Mouse (Mus musculus) testis, adult 2 months (tissue): ENCODE data around the gene Gm4952. TPM values are rescaled to one million over a fixed set of nuclear protein-coding genes. Genes with fewer than 3 reads are reported as not detected.

Experiments used
- H3K27ac ChIP-seq: fragments of 200-500 bp; 2 replicates; pipeline ENCODE4 v1.5.1; 2012; ENCODE audit warnings: low read depth, low read length; ENCODE audit not compliant: control insufficient read depth, insufficient read depth
- H3K27me3 ChIP-seq: fragments of 200-500 bp; 2 replicates; pipeline ENCODE4 v1.6.1; 2012; ENCODE audit warnings: mild to moderate bottlenecking, low read length, moderate library complexity; ENCODE audit not compliant: control insufficient read depth, insufficient read depth
- H3K36me3 ChIP-seq: fragments of 200-500 bp; 2 replicates; pipeline ENCODE4 v1.6.1; 2012; ENCODE audit warnings: mild to moderate bottlenecking, low read length; ENCODE audit not compliant: control insufficient read depth, insufficient read depth
- H3K4me1 ChIP-seq: fragments of 200-500 bp; 2 replicates; pipeline ENCODE4 v1.6.1; 2012; ENCODE audit warnings: low read length; ENCODE audit not compliant: control insufficient read depth, insufficient read depth
- H3K4me3 ChIP-seq: fragments of 200-500 bp; 2 replicates; pipeline ENCODE4 v1.5.1; 2012; ENCODE audit warnings: low read depth, mild to moderate bottlenecking, low read length, moderate library complexity, mixed read lengths; ENCODE audit not compliant: control insufficient read depth
- CTCF ChIP-seq: fragments of 200-500 bp; IDR thresholded peaks from 2 replicates; pipeline ENCODE4 v1.5.1; 2012; ENCODE audit warnings: low read depth, mild to moderate bottlenecking, inconsistent platforms, low read length, moderate library complexity; ENCODE audit not compliant: control insufficient read depth, insufficient read depth, insufficient replicate concordance
- POLR2A ChIP-seq: fragments of 200-500 bp; IDR thresholded peaks from 2 replicates; pipeline ENCODE4 v1.6.1; 2012; ENCODE audit warnings: low read depth, mild to moderate bottlenecking, inconsistent platforms, low read length, moderate library complexity; ENCODE audit not compliant: control insufficient read depth
- polyA plus RNA-seq: library from polyadenylated mRNA; depleted of rRNA; stranded (reverse); fragments of >200 nt; gene quantifications from 2 replicates; pipeline ENCODE4 v1.2.3, GENCODE M21; 2012

The Gm4952 gene
- polyA plus RNA-seq, 1 experiment: not detected

- TF ChIP-seq POLR2A (no peak), CTCF (peak; percentile 33; the same call in 1 of the 2 replicates)
Observed at GRCm38 (mm10) chr19:12591908-12592307, 7.9 kb upstream of the Gm4952 start.

GRCm38 (mm10) chr19:12595135-12595529 is 4.6 kb upstream of the Gm4952 start:
- Histone ChIP-seq H3K4me3 (no peak overlapping the region), H3K27ac (no peak overlapping the region), H3K36me3 (no peaks in the 10 kb centered on the region), H3K4me1 (peaks cover 9% of the 10 kb centered on the region), H3K27me3 (no peaks in the 10 kb centered on the region)
- TF ChIP-seq CTCF: no peak
- no peak for TF ChIP-seq POLR2A

More at GRCm38 (mm10) chr19:12591908-12592307, 7.9 kb upstream of the Gm4952 start:
- Histone ChIP-seq H3K36me3 (no peaks in the 10 kb centered on the region), H3K27ac (no peak overlapping the region), H3K4me3 (no peak overlapping the region), H3K27me3 (no peaks in the 10 kb centered on the region), H3K4me1 (peaks cover 9% of the 10 kb centered on the region)

DNA sequence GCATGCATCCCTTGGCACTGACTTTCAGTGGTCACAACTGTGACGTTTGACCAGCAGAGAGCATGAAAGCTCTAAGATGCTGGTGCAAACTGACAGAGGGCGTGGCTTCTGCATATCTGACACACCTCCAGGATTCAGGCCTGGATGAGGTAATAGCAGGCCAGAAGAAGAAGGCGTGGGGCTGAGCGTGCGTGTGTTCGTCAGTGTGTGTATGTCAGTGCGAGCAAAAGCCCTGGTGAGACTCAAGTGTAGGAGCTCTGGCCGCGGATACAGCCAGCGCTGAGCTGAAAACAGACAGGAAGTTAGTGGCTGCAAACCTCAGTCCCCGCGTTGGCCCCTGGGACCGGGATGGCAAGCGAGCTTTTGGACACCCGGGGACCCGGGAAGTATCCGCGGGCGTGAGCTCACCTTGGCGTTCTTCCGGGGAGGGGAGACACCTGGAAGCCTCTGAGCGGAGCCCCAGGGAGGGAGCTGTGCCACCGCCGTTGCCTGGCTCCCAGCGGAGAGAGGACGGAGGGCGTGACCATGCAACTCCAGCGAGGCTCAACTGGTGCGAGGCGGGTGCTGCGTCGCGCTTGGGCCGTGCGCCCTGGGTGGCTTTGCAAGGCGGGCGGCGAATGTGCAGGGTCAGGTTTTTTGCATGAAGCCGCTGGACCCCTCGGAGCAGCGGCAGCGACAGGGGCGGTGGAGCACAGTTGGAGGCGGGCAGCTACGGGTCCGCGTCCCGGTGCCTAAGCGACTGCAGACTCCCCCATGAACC is 4.1 kb upstream of the Gm4952 start:
- TF ChIP-seq POLR2A (no peak), CTCF (no peak)
- Histone ChIP-seq H3K4me1 (peaks cover 9% of the 10 kb centered on the region), H3K27me3 (no peaks in the 10 kb centered on the region), H3K27ac (no peak overlapping the region), H3K36me3 (no peaks in the 10 kb centered on the region), H3K4me3 (peak overlapping the region; percentile 73)

DNA sequence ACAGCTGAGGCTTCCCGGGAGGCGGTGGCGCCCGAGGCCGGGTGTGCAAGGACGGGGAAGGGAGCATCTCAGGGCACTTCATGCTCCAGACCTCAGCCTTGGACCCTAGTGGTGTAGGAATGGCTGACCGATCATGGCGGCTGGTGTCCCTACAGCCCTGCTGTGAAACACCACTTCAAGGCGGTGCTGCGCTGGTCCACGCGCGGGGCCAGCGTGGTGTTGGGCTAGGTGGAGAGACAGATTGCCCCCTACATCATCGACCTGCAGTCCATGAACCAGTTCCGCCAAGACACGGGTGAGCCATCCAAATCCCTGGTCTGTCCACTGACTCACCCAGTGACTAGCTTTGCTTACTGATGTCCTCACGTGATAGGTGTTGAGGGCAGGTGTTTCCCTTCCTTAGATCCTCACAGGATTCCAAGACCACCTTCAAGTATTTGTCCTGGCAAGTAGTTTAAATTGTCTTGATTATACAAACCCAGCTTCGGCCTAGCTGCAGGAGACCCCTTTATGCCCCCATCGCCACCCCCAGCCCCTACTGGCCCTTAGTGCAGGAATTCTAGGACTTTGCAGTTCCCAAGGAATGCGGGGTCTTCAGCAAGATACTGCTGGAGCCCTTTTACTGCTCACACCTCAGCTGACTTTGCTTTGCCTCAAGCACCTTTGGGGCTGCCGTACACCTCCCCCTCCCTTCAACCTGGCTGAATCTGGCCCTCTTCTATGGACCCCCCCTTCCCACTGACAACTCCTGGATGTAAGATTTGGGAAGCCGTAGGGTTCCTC is 3.3 kb upstream of the Gm4952 start:
- Histone ChIP-seq H3K27ac (no peak overlapping the region), H3K27me3 (no peaks in the 10 kb centered on the region), H3K4me1 (peaks cover 9% of the 10 kb centered on the region), H3K36me3 (no peaks in the 10 kb centered on the region), H3K4me3 (peak overlapping the region; percentile 73)
- TF ChIP-seq POLR2A (no peak), CTCF (no peak)

GRCm38 (mm10) chr19:12597073-12597405 is 2.7 kb upstream of the Gm4952 start:
- Histone ChIP-seq H3K36me3 (no peaks in the 10 kb centered on the region), H3K27me3 (no peaks in the 10 kb centered on the region), H3K27ac (no peak overlapping the region), H3K4me3 (no peak overlapping the region), H3K4me1 (peaks cover 9% of the 10 kb centered on the region)
- no peak for TF ChIP-seq CTCF
- no peak for TF ChIP-seq POLR2A

DNA sequence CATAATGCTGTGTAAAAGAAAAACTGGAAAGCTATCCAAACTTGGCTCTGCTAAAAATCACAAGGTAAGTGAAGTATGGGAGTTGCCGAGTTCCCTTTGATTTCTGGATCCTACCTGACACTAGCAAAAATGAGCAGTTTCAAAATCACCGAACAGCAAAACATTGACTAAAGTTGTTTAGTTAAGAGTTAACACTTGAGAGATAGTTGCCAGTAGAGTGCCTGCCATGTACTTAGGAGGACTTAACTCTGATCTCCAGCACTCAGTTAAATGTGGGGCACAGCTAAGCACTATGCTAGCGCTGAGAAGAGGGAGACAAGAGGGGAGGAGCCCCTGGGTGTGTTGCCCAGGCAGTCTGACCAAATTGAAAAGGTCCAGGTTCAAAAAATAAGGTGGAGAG is 1.1 kb upstream of the Gm4952 start:
- Histone ChIP-seq H3K36me3 (no peaks in the 10 kb centered on the region), H3K27ac (no peak overlapping the region), H3K4me3 (no peak overlapping the region), H3K27me3 (no peaks in the 10 kb centered on the region), H3K4me1 (peaks cover 9% of the 10 kb centered on the region)
- TF ChIP-seq CTCF: no peak
- no peak for TF ChIP-seq POLR2A

DNA sequence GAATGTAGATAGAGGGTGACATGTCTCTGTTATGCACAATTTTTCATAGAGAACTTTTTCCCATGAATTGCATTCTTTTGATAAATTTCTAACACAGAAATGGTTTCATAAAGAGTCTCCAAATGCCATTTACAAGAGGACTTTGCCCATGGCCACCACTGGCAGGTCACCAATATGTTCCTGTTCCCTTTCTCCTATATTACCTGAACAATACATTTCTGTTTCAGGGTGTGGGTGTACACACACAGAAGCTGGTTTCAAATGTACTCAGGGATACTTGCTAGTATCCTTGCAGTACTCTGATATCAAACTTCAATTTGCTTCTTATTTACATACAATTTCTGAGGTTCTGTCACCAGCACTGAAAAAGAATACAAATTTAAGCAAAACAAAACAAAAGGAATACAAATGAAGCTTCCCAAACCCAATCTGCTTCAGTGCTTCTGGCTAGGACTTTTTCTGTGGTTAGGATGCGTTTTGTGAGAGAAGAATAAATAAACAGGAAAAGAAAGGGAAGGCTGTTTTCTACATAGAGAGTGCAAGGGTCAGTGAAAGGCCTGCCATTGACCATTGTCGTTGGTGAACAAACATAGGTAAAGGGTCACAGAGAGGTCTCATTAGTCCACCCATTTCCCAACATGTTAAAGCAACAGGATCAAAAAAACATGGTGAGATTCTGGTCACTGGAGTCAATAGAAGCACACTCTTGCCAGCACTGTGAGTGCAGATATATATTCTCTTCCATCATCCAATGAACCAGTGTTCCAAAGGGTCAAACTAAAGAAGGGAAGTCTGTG is 1.1 kb downstream of the Gm4952 start:
- H3K4me3 ChIP-seq: no peak overlapping the region
- no peaks in the 10 kb centered on the region for H3K36me3 ChIP-seq
- peaks cover 6% of the 10 kb centered on the region for H3K4me1 ChIP-seq
- no peak overlapping the region for H3K27ac ChIP-seq
- TF ChIP-seq POLR2A: no peak
- no peak for TF ChIP-seq CTCF
- H3K27me3 ChIP-seq: no peaks in the 10 kb centered on the region
